Mouse (Mus musculus) T-cell, adult 2 months (primary cell): ENCODE results near the gene Sugp1.

Source experiments
- DNase-seq: peaks from one replicate; pipeline ENCODE4 v3.0.0; 2022; ENCODE audit warnings: low spot score

The Sugp1 gene

GRCm38 (mm10) chr8:70112401-70113016, 69.9 kb downstream of the Sugp1 start:
- DNase-seq = no peak

DNA sequence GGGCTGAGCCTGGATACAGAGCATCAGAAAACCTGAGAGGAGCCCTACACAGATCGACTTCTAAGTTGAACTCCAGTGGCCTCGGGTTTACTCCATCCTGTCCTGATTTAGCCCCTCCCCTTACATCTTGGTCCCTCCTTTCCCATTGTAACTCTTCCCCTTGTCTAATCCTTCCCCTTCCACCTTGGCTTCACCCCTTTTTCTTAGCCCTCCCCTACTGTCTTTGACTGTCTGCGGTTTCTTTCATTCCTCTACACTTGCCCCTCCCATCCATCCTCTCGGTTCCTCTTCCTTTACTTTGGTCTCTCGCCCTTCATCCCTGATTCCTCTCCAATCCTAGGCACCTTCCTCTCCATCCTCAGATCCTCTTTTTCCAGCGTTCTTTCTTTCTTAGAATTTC, 71.9 kb downstream of the Sugp1 start:
- no peak for DNase-seq

DNA sequence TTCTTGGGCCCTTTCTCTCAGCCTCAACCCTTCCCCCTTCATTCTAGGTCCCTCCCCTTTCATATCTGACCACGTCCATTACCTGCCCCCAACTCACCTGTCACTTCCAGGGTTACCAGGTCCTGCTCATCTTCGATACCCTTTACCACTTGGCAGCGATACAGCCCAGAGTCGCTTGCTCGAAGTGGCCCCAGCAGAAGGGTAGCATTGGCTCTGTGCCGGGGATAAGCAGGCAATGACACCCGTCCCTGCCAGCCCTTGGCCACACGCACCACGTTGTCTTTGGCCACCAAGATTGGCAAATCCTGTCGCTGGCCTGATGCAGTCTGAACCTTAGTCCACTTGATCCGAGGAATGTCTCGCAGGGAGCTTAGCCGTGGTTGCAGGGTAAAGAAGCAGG, 72.3 kb downstream of the Sugp1 start:
- DNase-seq = no peak

DNA sequence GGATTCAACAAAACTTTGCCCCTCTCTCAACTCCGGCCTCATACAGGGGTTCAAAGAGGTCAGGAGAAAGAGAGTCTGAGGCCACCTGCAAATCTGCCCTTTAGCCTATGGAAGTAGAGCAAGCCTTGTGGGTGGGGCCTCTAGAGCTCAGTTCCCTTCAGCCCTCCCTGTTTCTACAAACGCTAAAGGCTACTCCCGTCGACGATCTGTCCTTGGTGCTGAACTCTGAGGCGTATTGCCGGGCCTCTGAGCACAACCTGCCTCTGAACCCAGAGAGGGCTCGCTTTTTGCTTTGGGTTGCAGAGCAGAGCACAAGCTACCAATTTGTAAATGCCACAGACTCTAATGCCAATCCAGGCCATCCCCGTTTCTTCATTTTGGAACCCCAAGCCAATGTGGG, 75.0 kb downstream of the Sugp1 start:
- DNase-seq = no peak

DNA sequence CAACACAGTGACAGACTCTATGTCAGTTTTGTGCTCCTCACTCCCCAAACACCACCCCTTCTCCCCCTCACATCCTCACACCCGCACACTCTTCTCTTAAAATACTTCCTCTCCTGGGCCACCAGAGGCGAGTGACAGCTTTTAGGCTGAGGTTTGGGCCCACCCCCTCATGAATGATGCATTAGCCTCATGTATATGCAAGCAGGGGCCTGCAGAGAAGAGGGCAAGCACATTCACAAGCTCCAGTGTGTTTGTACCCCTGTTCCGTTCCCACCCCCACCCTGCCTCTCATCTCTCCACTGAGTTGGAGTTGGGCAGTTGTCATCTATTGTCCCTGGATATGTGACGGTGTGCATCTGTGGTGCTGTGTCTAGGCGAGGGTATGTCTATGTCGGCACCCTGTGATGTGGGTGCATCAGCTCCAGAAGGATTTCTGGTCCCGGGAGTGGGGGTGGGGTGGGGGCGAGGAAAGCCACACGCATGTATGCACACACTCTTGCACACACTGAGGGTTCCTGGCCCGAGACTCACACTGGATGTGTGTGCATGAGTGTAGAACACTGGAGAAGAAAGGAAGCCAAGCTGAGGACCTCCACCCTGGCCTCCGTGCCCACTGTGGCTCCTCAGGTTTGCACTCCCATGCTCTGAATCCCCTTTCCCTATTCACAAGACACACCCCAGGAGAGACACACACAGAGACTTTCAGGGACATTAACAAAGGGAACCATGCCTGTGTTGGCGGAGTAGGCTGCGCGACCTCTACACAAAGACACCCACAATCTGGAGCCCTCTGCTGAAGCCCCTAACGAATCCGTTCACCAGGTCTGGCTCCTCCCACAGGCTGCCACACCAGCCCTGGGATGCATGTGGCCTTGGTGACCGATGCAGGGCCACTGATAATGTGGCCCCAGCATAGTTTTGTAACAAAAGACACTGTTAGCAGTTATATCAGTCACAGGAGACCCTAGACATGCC, 76.4 kb downstream of the Sugp1 start:
- DNase-seq = no peak

GRCm38 (mm10) chr8:70120667-70121066, 78.1 kb downstream of the Sugp1 start, which contains the start of gene Ncan:
Gene Ncan, minus strand, starts transcription at chr8:70120873.
- no peak for DNase-seq
